Mouse (Mus musculus) liver (tissue): ENCODE results near the gene Gm28051.

Source experiments
- DNase-seq: peaks from one replicate; pipeline ENCODE4 v3.0.0-alpha.2; 2020; ENCODE audit warnings: mixed read lengths

The Gm28051 gene

GRCm38 (mm10) chr12:102742056-102742455 is 15.5 kb downstream of the Gm28051 start:
- no peak for DNase-seq

DNA sequence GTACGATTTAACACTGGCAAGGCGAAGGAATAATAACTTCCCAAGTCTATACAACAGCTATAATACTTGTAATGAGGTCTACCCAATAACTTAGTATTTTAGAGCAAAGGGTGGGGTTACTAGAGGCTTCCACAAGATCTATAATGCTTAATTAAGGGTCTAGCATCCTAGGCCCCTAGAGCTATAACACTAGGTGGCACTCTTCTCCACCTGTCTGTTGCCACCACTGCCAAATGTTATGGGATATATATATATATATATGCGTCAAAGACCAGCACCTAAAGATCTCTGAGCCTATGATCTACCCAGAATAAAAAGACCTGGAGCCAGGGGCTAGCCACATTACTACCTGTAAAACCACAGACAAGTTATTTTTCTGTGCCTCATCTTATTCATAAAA is 17.3 kb downstream of the Gm28051 start:
- no peak for DNase-seq

DNA sequence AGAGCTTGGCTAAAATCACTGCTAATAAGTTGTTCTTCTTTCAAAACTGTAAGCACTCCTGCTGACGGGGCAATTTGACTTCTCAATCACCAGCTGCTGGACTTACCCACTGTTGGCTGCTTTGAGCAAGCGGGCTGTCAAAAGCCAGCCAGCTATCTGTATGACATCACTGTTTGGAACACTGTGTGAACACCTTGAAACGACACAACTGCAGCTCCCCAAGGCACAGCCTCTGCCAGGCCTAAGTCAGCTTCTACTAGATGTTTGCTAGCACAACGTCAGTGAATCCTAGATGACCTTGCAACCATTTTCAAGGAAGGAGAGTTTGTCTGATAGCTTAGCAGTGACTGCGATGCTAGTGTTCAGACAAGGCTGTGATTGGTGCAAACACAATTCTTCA is 18.5 kb downstream of the Gm28051 start:
- no peak for DNase-seq

DNA sequence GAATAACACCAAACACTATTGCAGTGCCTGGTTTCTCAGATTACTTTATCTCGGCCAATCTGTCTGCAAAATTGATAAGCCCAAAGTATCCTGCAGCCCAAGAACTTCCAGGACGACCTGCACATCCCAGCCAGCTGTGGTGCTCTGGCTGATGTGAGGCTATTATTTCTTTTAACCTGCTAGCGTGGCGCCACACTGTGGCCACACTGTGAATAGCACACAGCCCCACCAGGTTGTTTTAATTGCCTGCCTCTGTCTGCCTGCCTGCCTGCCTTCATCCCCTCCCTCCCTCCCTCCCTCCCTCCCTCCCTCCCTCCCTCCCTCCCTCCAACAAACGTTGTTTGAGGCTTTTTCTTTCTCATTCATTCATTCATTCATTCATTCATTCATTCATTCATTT is 24.2 kb downstream of the Gm28051 start:
- DNase-seq: peak; percentile 76

GRCm38 (mm10) chr12:102730798-102731619 is 26.6 kb downstream of the Gm28051 start:
- no peak for DNase-seq

DNA sequence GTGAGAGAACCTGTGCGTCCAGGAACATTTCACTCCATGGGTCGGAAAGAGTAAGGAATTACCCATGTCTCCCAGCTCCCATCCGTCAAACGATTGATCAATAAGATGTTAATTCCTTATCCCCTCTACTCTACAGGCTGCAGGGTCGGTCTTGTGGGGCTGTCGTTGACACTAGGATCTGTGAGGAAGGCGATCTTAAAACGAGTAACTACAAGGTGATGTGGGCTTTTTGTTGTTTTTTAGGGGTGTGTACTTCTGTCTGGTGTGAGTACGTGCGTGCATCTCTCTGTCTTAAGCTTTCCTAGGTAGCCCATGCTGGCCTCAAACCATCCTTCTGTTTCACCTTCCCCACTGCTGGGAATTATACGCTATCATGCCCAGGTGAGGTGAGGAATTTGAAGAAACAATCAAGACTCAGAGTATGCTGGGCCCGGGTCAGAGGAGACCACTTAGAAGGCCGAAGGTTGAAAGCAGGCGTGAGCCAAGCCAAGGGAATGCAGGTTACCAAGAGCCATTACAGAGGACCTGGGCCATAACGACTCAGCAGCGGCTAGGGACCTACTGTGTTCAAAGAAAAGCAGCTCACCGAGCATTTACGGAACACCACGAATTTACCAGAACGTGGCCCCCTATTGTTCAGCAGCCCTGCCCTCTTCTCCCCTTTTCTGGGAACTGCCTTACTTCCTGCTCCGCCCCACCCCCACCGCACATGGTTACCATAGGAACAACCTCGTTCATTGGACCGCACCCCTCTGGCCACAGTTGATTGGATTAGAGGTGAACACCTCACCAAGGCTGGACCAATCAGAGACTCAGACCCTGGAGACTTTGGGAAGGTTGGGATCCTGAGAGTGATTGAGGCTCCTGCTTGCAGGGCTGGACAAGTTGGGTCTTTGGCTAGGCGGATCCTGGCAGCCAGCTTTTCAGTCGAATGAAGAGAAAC is 27.4 kb downstream of the Gm28051 start:
- DNase-seq: peak; percentile 87

- no peak for DNase-seq
Measured at GRCm38 (mm10) chr12:102725761-102726175, 31.8 kb downstream of the Gm28051 start.

- no peak for DNase-seq
Measured at GRCm38 (mm10) chr12:102725146-102725545, 32.4 kb downstream of the Gm28051 start.

GRCm38 (mm10) chr12:102723861-102724260 is 33.7 kb downstream of the Gm28051 start:
- DNase-seq: no peak

- no peak for DNase-seq
Measured at GRCm38 (mm10) chr12:102722966-102723365, 34.6 kb downstream of the Gm28051 start.

DNA sequence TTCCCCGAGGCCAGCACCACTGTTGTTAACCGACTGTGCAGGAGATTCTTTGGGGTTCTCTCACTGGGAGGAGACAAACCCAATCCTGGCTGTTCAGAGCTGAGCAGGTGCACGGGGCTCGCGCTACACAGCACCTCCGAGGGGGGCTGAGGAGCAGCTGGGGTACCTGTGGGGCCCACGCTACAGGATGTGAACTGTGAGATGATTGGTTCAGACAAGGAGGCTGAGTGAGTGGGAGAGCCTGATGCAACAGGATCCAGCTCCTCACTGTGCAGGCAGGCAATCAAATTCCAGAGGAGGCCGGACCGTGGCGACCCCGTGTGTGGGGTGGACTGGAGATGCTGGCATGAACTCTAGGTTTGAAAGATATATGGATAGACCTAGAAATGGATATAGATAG is 35.1 kb downstream of the Gm28051 start:
- DNase-seq: no peak

- DNase-seq: no peak
Measured at GRCm38 (mm10) chr12:102719552-102720315, 37.8 kb downstream of the Gm28051 start.

GRCm38 (mm10) chr12:102714654-102715395 is 42.7 kb downstream of the Gm28051 start:
- DNase-seq: no peak

GRCm38 (mm10) chr12:102714116-102714515 is 43.4 kb downstream of the Gm28051 start:
- DNase-seq: no peak

DNA sequence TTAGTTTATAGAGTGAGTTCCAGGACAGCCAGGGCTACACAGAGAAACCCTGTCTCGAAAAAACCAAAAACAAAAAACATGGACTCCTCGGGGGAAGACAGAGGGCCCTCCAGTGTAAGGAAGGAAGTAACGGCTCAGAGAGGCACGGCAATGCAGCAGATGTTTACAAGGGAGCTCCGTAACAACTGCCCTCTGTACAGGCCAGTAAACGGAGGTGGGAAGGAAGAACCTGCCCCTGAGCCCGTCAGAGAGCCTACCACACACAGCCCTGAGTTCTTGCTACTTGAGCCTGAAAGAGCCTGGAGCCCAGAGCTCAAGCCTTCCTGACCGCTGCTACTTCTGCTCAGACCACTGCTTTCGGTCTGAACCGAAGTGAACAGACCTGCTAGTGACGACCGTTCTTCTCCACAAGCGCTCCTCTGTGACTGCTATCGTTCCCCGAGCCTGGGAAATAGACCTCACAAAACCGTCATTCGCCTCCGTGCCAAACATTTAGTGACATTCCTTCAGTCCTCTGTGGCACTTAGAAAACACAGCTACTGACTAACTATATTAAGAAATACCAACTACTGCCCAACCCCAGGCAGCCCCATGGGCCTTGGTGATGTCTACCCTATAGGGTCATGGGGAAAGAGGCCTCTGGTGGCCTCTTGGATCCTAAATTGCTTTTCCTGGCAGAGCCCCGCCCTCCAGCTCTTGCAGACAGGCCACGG is 44.3 kb downstream of the Gm28051 start:
- no peak for DNase-seq

GRCm38 (mm10) chr12:102710851-102711375 is 46.7 kb downstream of the Gm28051 start:
- DNase-seq: no peak

GRCm38 (mm10) chr12:102709896-102710295 is 47.7 kb downstream of the Gm28051 start:
- DNase-seq: no peak

DNA sequence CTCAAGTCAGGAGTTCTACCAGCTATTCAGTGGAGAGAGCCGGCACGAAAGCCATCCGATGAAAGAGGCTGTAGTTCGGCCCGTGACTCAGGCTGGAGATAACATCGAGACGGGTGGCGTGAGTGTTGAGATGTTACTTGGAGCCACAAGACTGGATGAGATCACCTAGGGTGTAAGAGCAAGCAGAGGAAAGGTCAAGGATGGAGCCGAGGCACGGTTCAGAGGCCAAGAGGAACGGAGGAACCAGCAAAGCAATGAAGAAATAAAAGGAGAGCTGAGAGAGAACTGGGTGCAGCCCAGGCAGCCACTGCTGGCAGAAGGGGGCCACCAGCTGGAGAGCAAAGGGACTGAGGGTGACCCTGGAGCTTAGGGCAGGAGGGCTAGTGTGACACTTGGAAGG is 49.3 kb downstream of the Gm28051 start:
- no peak for DNase-seq

- no peak for DNase-seq
Measured at GRCm38 (mm10) chr12:102706833-102707463, 50.6 kb downstream of the Gm28051 start.

DNA sequence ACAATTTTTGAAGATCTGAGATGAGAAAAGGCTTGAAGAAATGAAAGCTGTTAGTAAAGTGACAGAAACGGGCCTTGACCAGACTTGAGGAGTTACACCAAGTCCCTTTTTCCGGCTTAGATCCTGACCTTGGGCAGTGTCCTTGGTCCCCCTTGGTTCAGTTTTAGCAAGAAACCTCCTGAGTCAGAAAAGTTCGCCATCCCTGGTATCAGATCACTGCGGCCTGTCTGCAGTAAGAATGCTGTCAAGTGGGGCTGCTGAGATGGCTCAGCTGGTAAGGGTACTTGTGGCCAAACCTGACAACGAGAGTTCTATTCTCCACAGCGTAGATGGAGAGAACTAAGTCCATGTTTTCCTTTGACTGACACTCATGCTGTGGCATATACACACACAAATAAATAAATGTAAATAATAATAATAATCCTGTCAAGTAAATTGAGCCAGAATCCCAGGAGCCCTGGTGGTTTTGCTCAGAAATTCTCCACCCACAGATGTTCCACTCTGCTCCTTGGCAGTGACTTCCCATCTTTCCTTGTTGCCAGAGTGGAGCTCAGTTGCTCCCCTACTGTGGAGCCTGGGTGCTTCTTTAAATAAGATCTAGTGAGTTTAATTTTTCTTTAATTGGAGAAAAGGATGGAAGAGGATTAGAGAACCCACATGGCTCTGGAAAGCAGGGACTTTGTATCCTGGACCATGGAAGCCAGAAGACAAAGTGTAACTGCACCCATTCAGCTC is 51.5 kb downstream of the Gm28051 start:
- no peak for DNase-seq
